Mouse (Mus musculus): ENCODE data around the gene Anapc4. TPM values are rescaled to one million over a fixed set of nuclear protein-coding genes. Genes with fewer than 3 reads are reported as not detected.

Gene Anapc4
- total RNA-seq, 1 experiment from 2014 or later, result 70.0 TPM

GRCm38 (mm10) chr5:52916186-52916585 is 82.4 kb downstream of the Anapc4 start:
- no peak for ATAC-seq (replicated peaks; ENCODE audit: insufficient number of reproducible peaks, low FRiP score, low TSS enrichment, poor library complexity, severe bottlenecking)

Other genes with a start within 250 kb of the Anapc4 start
- gene Sepsecs, start 164.3 kb upstream of the Anapc4 start, total RNA-seq (2017), result 8.8 to 16.1 TPM (median 10.9 TPM) in 3 replicates
- gene Pi4k2b, start 92.4 kb upstream of the Anapc4 start, total RNA-seq (2017), result 10.7 to 27.5 TPM (median 22.0 TPM) in 3 replicates
- 7.8 to 21.0 TPM (median 10.4 TPM) in 3 replicates for gene Zcchc4, start 58.6 kb upstream of the Anapc4 start, total RNA-seq (2017)
- gene Slc34a2, start 204.1 kb downstream of the Anapc4 start, total RNA-seq (2017), result not detected in 3 replicates